Mouse (Mus musculus) kidney, postnatal 14 days (tissue): ENCODE results near the gene Slc41a2.
"Not testable (repeated sequence)": the region's sequence is repeated elsewhere in the genome, so short reads cannot be mapped to it uniquely, and the experiment has no call there.

Experiments
- DNase-seq: peaks from one replicate; pipeline ENCODE4 v3.0.0; 2022; ENCODE audit warnings: mixed read lengths

The Slc41a2 gene

DNA sequence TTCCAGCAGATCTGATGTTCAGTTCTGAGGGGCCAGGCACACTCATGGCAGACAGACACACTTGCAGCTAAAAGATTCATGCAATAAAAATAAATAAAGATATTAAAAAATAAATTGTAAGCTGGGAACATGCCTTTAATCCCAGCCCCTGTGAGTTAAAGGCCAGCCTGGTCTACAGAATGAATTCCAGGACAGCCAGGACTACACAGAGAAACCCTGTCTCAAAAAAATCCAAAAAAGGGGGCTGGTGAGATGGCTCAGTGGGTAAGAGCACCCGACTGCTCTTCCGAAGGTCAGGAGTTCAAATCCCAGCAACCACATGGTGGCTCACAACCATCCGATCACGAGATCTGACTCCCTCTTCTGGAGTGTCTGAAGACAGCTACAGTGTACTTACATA is 14.1 kb upstream of the Slc41a2 start:
- DNase-seq, result not testable (repeated sequence)

- no peak for DNase-seq
These were observed 13.0 kb upstream of the Slc41a2 start for GRCm38 (mm10) chr10:83350689-83351088.

- DNase-seq, result no peak
These were observed 9.8 kb upstream of the Slc41a2 start for GRCm38 (mm10) chr10:83347494-83347893.

GRCm38 (mm10) chr10:83346359-83346736 is 8.7 kb upstream of the Slc41a2 start:
- no peak for DNase-seq

GRCm38 (mm10) chr10:83345693-83346358 is 8.1 kb upstream of the Slc41a2 start:
- no peak for DNase-seq

DNA sequence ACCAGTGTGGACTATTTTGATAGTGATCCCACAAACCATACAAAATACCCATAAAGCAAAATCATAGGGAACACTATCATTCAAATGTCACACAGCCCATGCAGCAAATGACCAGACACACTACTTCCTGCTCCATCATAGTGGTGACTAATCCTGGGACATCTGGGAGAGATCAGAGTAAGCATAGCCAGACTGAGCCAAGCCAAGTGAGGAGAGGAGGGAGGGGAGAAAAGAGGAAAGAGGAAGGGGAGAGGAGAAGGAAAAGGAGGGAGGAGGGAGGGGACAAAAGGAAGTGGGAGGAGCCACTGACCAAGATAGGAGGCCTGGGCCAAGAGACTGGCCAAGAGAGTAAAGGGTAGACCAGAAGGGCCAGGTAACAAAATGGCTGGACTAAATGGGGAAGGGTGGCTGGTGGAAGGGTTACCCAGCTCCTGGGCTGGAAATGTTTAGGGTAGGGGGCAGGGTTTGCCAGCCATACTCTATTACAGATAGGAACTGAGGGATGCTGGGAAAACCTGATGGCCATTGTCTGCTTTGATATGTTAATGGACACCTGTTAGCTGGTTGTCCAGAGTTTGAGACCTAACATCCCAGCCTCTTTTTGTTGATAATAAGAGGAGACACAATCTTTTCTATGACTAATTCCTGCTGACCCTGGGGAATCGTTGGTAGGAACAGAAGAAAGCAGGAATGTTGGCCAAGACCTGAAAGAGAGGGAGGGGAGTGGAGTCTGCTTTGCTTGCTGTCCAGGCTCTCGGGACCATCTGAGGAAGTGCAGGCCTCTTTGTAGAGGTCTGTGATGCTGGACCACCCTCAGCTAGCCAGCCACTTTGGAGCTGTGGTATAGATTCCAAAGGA is 6.4 kb upstream of the Slc41a2 start:
- no peak for DNase-seq

DNA sequence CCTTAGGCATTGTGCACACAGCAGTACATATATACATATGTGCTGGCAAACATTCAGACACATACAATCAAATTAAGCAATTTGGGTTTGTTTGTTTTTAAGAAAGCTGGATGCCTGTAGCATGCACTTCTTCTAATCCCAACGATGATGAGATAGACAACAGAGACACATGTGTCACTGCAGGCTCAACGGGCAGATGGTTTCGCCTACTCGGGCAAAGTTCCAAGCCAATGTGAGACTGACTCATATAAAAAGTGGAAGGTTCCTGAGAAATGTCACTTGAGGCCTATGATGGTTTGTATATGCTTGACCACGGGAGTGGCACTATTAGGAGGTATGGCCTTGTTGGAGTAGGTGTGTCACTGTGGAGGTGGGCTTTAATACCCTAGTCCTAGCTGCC is 5.5 kb upstream of the Slc41a2 start:
- no peak for DNase-seq

GRCm38 (mm10) chr10:83341226-83341625 is 3.5 kb upstream of the Slc41a2 start:
- no peak for DNase-seq

DNA sequence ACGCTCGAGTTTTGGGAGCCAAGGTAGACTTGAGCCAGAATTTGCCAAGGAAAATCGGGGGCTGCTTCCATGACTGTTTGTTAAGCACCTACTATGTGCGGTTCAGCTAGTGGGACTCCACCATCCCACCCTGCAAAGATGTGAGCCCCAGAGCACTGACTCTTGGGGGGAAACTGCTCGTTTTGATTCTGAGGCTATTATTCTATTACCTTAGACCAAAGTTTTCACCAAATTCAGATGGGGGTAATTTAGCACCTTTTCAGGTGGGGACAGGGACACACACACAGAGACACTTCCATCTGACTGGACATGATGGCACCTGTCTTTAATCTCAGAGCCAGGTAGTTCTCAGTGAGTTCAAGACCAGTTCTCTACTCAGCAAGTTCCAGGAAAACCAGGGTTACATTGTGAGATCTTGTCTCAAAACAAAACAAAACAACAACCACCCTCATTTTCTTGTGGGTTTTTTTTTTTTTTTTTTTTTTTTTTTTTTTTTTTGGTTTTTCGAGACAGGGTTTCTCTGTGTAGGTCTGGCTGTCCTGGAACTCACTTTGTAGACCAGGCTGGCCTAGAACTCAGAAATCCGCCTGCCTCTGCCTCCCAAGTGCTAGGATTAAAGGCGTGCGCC is 403 bp upstream of the Slc41a2 start:
- DNase-seq, result no peak

DNA sequence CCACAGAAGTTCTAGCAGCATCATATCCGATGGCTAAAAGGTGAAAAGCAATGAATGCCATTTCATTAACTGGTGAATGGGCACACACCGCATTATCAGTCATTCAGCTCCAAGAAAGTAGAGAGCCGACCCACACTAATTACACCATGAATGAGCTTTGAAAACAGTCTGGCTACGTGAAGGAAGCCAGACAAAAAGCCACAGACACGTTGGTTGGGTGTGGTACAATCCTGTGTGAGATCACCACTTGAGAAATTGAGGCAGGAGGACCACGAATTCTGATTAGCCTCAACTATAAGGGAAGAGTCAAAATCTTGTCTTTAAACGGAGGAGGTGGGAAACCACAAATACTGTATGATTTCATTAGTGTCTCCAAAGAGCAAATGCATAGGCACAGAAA is 1.3 kb downstream of the Slc41a2 start:
- no peak for DNase-seq

GRCm38 (mm10) chr10:83332581-83332980 is 5.1 kb downstream of the Slc41a2 start:
- DNase-seq, result no peak

DNA sequence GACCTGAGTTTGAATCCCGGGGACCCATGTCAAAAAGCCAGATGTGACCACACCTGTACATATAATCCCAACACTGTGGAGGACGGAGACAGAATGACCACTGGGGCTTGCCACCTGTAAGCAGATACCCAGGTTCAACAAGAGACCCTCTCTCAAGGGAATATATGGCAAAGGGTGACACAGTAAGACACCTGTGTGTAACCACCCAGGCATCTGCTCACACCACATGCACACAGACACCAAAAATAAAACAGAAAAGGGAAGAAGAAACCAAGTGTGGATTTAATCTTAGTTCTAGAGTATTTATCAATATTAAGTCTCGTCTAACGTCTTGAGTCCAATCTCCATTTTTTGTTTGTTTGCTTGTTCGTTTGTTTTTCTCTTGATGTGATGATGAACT is 5.9 kb downstream of the Slc41a2 start:
- DNase-seq, result no peak

DNA sequence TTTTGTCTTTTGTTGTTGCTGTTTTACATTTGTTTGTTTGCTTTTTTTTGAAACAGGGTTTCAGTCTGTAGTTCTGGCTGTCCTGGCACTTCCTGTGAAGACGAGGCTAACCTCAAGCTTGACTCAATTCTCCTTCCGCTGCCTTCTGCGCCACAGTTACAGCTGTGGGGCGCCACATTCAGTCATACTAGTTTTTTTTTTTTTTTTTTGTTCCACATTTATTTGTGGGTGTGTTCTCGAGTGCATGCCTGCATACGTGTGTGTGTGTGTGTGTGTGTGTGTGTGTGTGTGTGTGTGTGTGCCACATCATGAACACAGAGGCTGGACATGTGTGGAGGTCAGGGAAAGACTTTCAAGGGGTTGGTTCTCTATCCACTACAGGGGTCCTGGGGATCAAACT is 7.3 kb downstream of the Slc41a2 start:
- DNase-seq, result no peak

DNA sequence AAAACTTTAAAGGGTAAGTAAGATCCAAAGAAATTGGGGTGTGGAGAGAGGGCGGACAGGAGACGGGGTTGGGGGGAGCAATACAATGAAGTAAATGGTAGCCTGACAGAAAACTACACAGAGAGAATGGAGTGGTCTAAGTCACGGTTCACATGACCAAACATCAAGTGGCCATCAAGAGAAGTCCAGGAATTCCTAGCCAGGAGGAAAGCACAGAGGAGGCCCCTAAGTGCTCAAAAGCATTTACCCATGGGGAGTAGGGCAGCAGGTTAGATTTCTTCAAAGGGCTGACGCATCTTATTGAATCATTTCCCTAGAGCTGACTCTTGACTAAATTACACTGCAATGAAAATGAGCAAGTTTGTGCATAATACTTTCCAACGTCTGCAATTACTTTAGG is 8.9 kb downstream of the Slc41a2 start:
- no peak for DNase-seq

GRCm38 (mm10) chr10:83326648-83327285 is 10.9 kb downstream of the Slc41a2 start:
- no peak for DNase-seq

- no peak for DNase-seq
These were observed 11.8 kb downstream of the Slc41a2 start for GRCm38 (mm10) chr10:83325903-83326302.

DNA sequence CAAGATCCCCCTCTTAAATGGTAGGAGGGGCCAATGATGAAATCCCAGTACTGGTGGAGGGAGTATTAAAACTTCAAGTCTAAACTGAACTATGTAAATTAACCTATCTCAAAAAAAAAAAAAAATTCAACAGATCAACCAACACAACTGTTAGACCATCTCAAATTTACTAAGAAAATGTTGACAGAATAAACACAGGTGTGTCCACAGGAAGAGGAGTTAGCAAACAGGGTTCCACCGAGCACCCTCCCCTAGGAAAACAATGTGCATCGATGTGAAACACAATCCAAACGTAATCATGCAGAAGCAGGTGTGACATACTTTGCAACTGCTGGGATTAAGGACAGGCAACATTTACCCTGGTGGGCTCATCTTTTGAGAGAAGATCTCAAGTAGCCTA is 12.8 kb downstream of the Slc41a2 start:
- no peak for DNase-seq

DNA sequence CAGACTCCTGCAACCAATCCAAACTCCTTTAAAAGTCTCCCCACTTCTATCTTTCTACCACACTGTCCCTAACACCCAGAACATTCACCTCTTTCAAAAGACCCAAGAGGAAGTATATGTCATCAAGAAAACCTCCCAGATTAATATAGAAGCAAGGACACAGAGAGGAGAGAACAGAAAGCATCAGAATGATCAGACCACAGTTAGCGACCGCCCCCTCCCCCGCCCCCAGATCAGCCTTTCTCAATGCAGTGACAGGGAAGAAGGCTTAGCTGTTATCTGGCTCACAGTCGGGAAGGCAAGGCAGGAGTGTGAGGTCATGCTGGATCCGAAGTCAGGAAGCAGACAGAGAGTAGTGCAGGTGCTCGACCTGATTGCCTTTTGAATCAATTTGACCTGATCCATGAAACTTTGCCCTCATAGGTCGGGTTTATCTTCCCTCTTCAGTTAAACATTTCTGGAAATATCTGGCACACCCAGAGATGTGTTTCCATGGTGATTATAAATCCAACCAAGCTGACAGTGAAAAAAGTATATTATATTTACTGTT is 15.1 kb downstream of the Slc41a2 start:
- no peak for DNase-seq

DNA sequence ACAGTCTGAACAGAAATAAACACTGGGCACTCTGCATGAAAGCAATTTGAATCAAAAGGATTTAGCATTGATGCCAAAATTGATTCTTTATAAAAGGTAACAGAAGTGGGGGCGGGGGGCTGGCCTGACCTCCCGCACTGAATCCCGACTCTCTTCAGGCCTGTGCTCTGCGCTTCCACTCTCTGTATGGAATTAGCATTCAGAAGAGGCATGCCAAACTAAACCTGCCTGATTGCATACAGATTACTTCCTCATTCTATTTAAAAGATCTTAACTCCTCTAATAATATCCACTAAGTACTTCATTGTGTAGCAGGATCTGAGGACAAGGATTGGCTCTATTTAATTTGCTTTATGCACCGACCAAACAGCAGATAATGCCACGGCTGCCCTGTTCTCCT is 16.2 kb downstream of the Slc41a2 start:
- DNase-seq, result no peak

DNA sequence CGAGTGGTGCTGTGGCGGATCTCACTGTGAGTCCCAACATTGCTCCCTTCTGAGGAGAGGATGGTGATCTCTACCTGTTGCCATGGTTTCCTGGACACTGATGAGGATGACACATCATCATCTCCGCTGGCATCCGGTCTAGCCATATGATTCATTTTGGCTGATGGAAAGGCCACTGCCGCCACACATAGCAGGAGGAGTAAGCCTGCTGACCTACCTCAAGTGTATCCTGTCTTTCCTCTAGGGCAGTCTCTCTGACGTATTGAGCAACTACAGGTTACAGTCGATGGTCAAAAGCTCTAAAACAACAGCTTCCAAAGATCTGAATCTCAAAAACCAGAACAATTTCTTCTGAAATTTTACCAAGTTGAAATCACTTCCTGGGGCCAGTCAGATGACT is 16.8 kb downstream of the Slc41a2 start:
- no peak for DNase-seq

DNA sequence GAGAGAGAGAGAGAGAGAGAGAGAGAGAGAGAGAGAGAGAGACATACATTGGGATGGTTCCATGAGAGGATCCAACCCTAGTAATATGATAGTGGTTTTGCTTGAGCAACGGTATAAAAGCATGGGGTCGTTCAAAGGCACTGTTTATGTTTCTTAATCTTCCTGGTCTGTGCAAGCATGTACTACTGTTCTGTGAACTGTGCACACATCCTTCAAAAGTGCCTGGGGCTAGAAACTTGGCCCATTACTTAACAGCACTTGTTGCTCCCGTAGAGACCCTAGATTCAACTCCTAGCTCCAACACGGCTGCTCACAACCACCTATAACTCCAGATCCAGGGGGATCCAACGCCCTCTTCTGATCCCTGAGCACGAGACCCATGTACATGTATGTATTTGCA is 17.3 kb downstream of the Slc41a2 start:
- DNase-seq, result no peak

DNA sequence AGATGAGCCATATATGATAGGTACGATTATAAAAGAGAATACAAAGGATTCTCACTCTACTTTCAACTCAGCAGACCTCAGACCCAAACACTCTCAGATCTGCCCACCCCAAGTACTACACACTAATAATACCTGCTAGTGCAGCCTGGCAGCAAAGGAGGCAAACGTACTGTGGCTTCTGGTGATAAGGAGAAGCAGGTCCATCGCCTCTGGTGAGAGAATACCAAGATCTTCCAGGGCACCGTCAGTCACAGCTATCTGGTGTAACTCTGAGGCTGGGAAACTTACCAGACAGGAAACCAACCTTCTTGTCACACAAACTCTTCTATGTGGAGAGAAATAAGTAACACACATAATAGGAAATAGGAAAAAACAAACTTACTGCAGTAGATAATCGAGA is 24.6 kb downstream of the Slc41a2 start:
- no peak for DNase-seq

DNA sequence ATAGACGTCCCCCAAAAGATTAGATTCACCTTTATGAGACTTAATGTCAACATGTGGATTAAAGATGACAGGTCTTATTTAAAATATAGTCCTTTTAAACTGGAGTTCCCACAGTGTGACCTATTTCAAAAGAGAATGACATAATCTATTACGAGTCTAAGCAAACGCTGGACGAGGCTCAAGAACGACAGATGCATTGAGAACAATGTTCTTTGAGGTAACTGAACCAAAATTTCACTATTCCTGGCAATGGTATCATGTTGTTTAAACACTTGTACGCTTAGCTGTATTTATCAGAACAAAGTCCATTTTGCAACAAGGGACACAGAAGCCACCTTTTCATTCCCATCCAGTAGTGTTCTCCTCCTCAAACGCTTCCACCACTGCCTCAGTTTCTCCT is 27.3 kb downstream of the Slc41a2 start:
- no peak for DNase-seq
